Mouse (Mus musculus) myocyte (in vitro differentiated cells): ENCODE measurements around the gene Pde4d. TPM values are rescaled to one million over a fixed set of nuclear protein-coding genes. Genes with fewer than 3 reads are reported as not detected.

Experiments used
- H3K27me3 ChIP-seq: one replicate; pipeline ENCODE4 v1.6.1; 2011; ENCODE audit not compliant: control insufficient read depth, insufficient read depth, insufficient read length
- H3K36me3 ChIP-seq: one replicate; pipeline ENCODE4 v1.6.1; 2011; ENCODE audit not compliant: control insufficient read depth, insufficient read depth
- H3K4me2 ChIP-seq: one replicate; pipeline ENCODE4 v1.6.1; 2011; ENCODE audit warnings: low read depth, control low read depth
- H3K4me3 ChIP-seq: one replicate; pipeline ENCODE4 v1.5.1; 2011; ENCODE audit warnings: mild to moderate bottlenecking, control low read depth, moderate library complexity
- H3K79me2 ChIP-seq: one replicate; pipeline ENCODE4 v1.6.1; 2011; ENCODE audit not compliant: control insufficient read depth, insufficient read depth
- H3ac ChIP-seq: one replicate; pipeline ENCODE4 v1.6.1; 2011; ENCODE audit not compliant: control insufficient read depth, insufficient read length
- CEBPB ChIP-seq: IDR thresholded peaks from 2 replicates; pipeline ENCODE4 v1.6.1; 2011; ENCODE audit warnings: mild to moderate bottlenecking, moderate library complexity; ENCODE audit not compliant: poor library complexity, insufficient read depth, severe bottlenecking
- E2F4 ChIP-seq: IDR thresholded peaks from one replicate; pipeline ENCODE4 v1.6.1; 2011; ENCODE audit warnings: mild to moderate bottlenecking, control low read depth, moderate library complexity; ENCODE audit not compliant: insufficient read depth
- MAX ChIP-seq: IDR thresholded peaks from one replicate; pipeline ENCODE4 v1.6.1; 2011; ENCODE audit warnings: low read depth, mild to moderate bottlenecking, control low read depth
- MYOD1 ChIP-seq, 3 experiments: IDR thresholded peaks; one replicate each; pipeline ENCODE4 v1.6.1; 2011; ENCODE audit warnings: control low read depth in 2 of 3, low read depth in 2 of 3, mild to moderate bottlenecking in 2 of 3, moderate library complexity in 1 of 3; ENCODE audit not compliant: insufficient read length in 2 of 3, control insufficient read depth in 1 of 3
- MYOG ChIP-seq, 3 experiments: IDR thresholded peaks; one replicate each; pipeline ENCODE4 v1.6.1; 2011; ENCODE audit warnings: control low read depth in 2 of 3, low read depth in 2 of 3, mild to moderate bottlenecking in 2 of 3; ENCODE audit not compliant: insufficient read length in 2 of 3, control insufficient read depth in 1 of 3, insufficient read depth in 1 of 3
- POLR2A ChIP-seq: IDR thresholded peaks from one replicate; pipeline ENCODE4 v1.6.1; 2011; ENCODE audit warnings: low read depth, mild to moderate bottlenecking, control low read depth, moderate library complexity; ENCODE audit not compliant: insufficient read length
- POLR2AphosphoS2 ChIP-seq: IDR thresholded peaks from one replicate; pipeline ENCODE4 v1.6.1; 2011; ENCODE audit warnings: low read depth, control low read depth; ENCODE audit not compliant: insufficient read length
- REST ChIP-seq: IDR thresholded peaks from one replicate; pipeline ENCODE4 v1.6.1; 2011; ENCODE audit warnings: mild to moderate bottlenecking, control low read depth, moderate library complexity; ENCODE audit not compliant: insufficient read depth, insufficient read length
- SRF ChIP-seq: IDR thresholded peaks from one replicate; pipeline ENCODE4 v1.6.1; 2011; ENCODE audit warnings: low read depth; ENCODE audit not compliant: control insufficient read depth, insufficient read length
- TCF12 ChIP-seq: IDR thresholded peaks from one replicate; pipeline ENCODE4 v1.6.1; 2011; ENCODE audit warnings: mild to moderate bottlenecking, control low read depth; ENCODE audit not compliant: poor library complexity, insufficient read depth, severe bottlenecking
- TCF3 ChIP-seq: IDR thresholded peaks from one replicate; pipeline ENCODE4 v1.6.1; 2011; ENCODE audit warnings: low read depth, control low read depth; ENCODE audit not compliant: insufficient read length
- USF1 ChIP-seq: IDR thresholded peaks from one replicate; pipeline ENCODE4 v1.6.1; 2011; ENCODE audit warnings: low read depth, mild to moderate bottlenecking, control low read depth, moderate library complexity
- polyA plus RNA-seq: library from polyadenylated mRNA; unstranded; fragments of >200 nt; fragmentation: generic; extraction: Trizol; gene quantifications from one replicate; pipeline ENCODE4 v1.2.1, GENCODE M21; 2012; ENCODE audit warnings: missing spikeins

The Pde4d gene
- polyA plus RNA-seq, 1 experiment = 8.2 TPM

- no peaks in the 10 kb centered on the region for H3K36me3 ChIP-seq
- no peak overlapping the region for H3K4me3 ChIP-seq
- H3ac ChIP-seq = no peak overlapping the region
- TF ChIP-seq TCF3 (no peak), TCF12 (no peak), MYOG (IDR thresholded peaks at IDR 0.05; ENCODE audit: control insufficient read depth in 1 of 3, insufficient read depth in 1 of 3, insufficient read length in 2 of 3, low read depth in 2 of 3) (no peak), E2F4 (no peak), MYOD1 (IDR thresholded peaks at IDR 0.05; ENCODE audit: control insufficient read depth in 1 of 3, insufficient read length in 2 of 3, low read depth in 2 of 3) (no peak), REST (no peak), POLR2AphosphoS2 (no peak), SRF (no peak), USF1 (no peak), POLR2A (no peak), CEBPB (no peak), MAX (no peak)
- no peaks in the 10 kb centered on the region for H3K27me3 ChIP-seq
- H3K79me2 ChIP-seq = peaks cover 43% of the 10 kb centered on the region
- no peak overlapping the region for H3K4me2 ChIP-seq
Measured at GRCm38 (mm10) chr13:109736290-109737078, 1286.7 kb downstream of the Pde4d start.

- TF ChIP-seq POLR2A = no peak
- no peak for TF ChIP-seq MYOD1 (IDR thresholded peaks at IDR 0.05; ENCODE audit: control insufficient read depth in 1 of 3, insufficient read length in 2 of 3, low read depth in 2 of 3)
- TF ChIP-seq CEBPB = no peak
- no peak for TF ChIP-seq SRF
- no peak for TF ChIP-seq E2F4
- no peak overlapping the region for H3K4me2 ChIP-seq
- H3K27me3 ChIP-seq = no peaks in the 10 kb centered on the region
- H3K4me3 ChIP-seq = no peak overlapping the region
- H3K79me2 ChIP-seq = no peaks in the 10 kb centered on the region
- H3K36me3 ChIP-seq = peaks cover 31% of the 10 kb centered on the region
- no peak overlapping the region for H3ac ChIP-seq
Measured at GRCm38 (mm10) chr13:109746492-109746891, 1296.7 kb downstream of the Pde4d start.

GRCm38 (mm10) chr13:109752236-109752863, 1302.6 kb downstream of the Pde4d start:
- Histone ChIP-seq H3ac (no peak overlapping the region), H3K4me2 (no peak overlapping the region), H3K27me3 (no peaks in the 10 kb centered on the region), H3K36me3 (peaks cover 6% of the 10 kb centered on the region), H3K79me2 (peaks cover 3% of the 10 kb centered on the region), H3K4me3 (no peak overlapping the region)
- TF ChIP-seq TCF3 (no peak), POLR2A (no peak), USF1 (no peak), E2F4 (no peak), TCF12 (no peak), MAX (no peak), SRF (no peak), POLR2AphosphoS2 (no peak), CEBPB (no peak)

DNA sequence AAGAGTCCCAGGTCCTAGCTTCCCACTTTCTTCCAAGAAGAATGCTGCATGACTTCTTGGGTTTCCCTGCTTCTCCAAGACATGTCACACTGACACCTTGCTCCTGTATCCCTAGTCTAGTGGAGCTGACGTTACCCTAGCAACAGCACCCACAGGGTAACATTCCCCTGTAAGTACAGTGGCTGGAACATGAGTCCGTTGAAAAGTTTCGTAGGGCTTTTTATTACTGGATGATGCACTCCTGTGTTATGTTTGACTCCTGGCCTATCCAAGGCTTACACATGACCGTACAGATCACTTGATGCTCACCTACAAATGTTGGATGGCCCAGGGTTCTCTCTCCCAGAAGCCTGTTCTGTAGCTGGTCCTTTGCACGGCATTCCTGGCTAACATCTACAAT, 1307.1 kb downstream of the Pde4d start:
- no peaks in the 10 kb centered on the region for H3K27me3 ChIP-seq
- no peaks in the 10 kb centered on the region for H3K36me3 ChIP-seq
- TF ChIP-seq TCF3 (no peak), TCF12 (no peak)
- H3ac ChIP-seq = no peak overlapping the region
- H3K4me3 ChIP-seq = no peak overlapping the region
- no peak overlapping the region for H3K4me2 ChIP-seq
- H3K79me2 ChIP-seq = peaks cover 3% of the 10 kb centered on the region

- Histone ChIP-seq H3K27me3 (no peaks in the 10 kb centered on the region), H3K4me2 (no peak overlapping the region), H3K79me2 (no peaks in the 10 kb centered on the region), H3ac (no peak overlapping the region), H3K4me3 (no peak overlapping the region), H3K36me3 (no peaks in the 10 kb centered on the region)
- no peak for TF ChIP-seq REST
- no peak for TF ChIP-seq MAX
- no peak for TF ChIP-seq TCF12
- TF ChIP-seq POLR2A = no peak
- no peak for TF ChIP-seq CEBPB
- TF ChIP-seq TCF3 = no peak
- TF ChIP-seq POLR2AphosphoS2 = no peak
- TF ChIP-seq USF1 = no peak
- no peak for TF ChIP-seq MYOG (IDR thresholded peaks at IDR 0.05; ENCODE audit: control insufficient read depth in 1 of 3, insufficient read depth in 1 of 3, insufficient read length in 2 of 3, low read depth in 2 of 3)
- TF ChIP-seq SRF = no peak
- TF ChIP-seq E2F4 = no peak
- no peak for TF ChIP-seq MYOD1 (IDR thresholded peaks at IDR 0.05; ENCODE audit: control insufficient read depth in 1 of 3, insufficient read length in 2 of 3, low read depth in 2 of 3)
Measured at GRCm38 (mm10) chr13:109759201-109759600, 1309.5 kb downstream of the Pde4d start.
